Mouse (Mus musculus) urinary bladder, postnatal 10 days (tissue): ENCODE data around the gene Chpf2.
A peak's percentile ranks its signal among the peaks of the same experiment; 100 is the strongest.
"Not testable (repeated sequence)": the region's sequence is repeated elsewhere in the genome, so short reads cannot be mapped to it uniquely, and the experiment has no call there.

ENCODE experiments used
- DNase-seq: peaks from one replicate; pipeline ENCODE4 v3.0.0; 2022; ENCODE audit warnings: low spot score

The Chpf2 gene

DNA sequence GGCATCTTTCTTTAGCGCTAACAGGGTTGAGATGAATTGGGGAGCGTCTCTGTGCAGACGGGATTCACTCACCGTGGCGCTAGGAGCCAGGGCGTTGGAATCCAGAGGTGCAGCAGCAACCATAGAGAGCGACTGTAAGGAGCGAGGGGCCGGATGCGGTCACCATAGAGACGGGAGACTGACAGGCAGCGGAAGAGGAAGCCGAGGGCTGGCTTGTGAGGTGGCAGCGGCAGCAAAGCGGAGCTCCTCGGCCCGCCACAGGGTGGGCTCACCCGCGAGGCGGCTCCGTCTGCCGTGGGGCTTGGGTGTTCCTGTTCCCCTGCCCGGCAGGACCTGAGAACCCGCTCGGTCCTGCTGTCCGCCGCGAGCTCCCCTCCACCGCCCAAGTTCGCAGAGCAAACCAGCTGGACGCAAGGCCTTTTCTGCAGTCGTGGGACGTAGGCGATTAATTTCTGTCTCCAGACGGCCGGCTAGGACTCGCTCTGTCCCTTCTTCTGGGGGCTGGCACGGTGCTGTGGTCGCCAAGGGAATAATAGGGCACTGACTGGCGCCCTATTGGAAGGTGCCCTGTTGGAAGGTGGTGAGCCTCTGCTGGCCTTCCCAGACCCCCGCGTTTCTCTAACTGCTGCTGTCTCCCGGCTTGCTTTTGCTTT is at the start of gene Chpf2:
Gene Chpf2 (plus strand): TSS at position 195 of the 653 bp plus-strand sequence.
- DNase-seq: no peak

GRCm38 (mm10) chr5:24537618-24538017 is 48.9 kb upstream of the Chpf2 start:
- no peak for DNase-seq

DNA sequence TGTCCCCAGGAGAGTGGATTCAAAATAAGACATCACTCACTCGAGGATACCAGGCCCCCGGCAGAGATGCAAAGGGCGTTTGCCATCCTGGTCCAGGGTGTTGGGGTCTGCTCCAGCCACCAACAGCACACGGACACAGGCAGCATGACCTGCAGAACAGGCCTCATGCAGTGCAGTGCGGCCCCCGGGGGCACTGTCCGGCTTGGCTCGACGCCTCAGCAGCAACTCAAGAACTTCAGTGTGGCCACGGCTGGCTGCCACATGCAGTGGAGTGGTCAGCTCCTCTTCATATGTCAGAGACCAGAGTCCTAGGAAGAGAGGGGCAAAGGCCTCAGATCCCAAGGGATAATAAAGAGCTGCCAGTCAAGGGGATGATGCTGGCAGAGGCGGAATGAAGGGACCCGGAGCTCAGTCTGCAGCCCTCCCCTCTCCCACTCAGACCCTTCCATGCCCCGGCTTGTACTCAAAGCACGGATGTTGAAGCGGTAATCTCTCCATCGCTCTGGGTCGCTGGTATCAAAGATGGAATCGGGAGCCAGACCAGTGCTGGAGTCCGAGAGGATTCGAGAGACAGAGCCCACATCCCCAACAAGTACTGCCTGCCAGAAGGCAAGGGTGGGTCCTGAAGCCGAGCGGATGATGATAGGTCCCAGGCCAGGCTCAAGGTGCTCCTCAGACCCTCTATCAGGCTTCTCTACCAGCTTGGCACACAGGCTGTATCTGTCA is 46.8 kb upstream of the Chpf2 start:
- no peak for DNase-seq

DNA sequence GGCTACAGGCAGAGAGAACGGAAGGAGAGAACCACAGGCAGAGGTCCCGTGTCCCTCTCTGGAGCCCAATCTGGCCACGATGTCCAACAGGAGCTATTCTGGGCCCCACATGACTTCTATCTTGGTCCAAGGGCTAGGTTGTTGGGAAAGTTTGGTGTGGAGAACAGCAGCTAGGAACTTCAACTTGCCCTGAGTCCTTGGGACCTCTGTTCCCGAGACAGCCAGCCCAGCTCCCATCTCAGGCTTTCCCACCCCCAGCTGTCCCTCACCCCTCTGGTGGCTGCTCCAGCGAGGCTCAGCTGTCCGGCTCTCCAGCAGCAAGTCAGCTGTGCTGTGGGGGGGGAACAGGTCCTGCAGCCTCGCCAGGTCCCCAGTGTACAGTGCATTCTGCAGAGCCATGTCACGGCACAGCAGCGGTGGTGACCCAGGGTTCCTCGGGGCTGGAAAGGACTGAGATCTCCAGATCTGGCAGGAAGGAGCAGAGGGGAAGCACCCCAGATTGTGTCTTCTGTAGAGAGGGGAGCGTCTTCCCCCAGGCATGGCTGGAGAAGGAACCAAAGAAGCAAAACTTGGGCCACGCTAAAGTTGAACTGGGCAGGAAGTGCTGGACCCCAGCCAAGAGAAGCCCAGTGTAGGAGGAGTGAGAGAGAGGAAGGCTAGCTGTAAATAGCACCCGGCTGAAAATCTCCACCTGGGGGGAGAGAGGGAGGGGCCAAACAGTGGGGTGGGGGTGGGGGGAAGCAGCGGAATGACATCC is 46.0 kb upstream of the Chpf2 start, which contains the start of gene Asb10:
Gene Asb10 (minus strand): TSS at position 592 of the 757 bp plus-strand sequence.
- no peak for DNase-seq

DNA sequence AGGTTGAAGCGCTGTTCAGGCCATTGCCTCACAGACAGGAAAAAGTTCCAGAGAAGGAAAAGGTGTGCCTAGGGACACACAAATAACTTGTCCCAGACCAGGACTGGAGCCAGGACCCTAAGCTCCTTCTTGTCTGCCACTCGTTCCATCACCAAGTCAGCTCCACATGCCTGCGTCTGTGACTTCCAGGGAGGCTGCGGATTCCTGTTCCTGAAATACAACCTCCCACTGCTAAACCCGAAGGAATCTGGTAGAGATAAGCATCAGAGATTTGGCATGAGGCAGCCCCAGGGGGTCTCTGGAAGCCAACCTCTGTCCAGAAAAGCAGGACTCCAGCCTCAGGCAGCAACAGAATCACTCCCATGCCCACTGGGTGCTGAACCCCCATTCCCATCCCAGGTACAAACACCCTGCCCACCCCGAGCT is 45.4 kb upstream of the Chpf2 start:
- DNase-seq: no peak

- DNase-seq: no peak
These were observed 43.9 kb upstream of the Chpf2 start for GRCm38 (mm10) chr5:24542643-24543042.

- no peak for DNase-seq
These were observed 35.8 kb upstream of the Chpf2 start for GRCm38 (mm10) chr5:24550598-24551316.

GRCm38 (mm10) chr5:24551317-24551688 is 35.2 kb upstream of the Chpf2 start:
- DNase-seq: no peak

DNA sequence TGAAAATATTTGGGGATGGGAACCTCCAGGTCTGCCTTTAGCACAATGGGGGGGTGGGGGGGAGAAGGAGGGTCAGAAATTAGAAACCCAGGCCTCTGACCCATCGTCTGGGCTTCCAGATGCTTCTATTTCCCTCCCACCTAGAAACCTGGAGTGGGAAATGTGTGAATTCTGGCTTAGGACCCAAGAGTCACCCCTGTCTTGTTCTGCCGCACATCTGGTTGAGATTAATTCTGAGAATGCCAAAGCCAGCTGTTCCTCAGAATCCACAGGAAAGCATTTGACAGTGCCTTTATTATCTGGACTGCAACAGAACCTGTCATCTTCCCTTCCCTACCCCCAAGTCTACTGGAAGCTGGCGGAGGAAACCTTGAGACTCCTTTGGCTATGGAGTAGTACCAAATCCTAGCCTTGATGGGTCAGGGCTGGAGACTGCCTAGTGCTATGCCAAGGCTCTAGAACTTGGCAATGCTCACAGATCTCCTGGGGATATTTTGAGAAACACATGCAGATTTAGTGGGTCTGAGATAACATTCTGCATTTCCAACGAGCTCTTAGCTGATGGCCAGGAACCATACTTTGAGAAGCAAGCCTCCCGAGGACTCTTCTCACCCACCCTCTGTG is 32.8 kb upstream of the Chpf2 start:
- DNase-seq: no peak

DNA sequence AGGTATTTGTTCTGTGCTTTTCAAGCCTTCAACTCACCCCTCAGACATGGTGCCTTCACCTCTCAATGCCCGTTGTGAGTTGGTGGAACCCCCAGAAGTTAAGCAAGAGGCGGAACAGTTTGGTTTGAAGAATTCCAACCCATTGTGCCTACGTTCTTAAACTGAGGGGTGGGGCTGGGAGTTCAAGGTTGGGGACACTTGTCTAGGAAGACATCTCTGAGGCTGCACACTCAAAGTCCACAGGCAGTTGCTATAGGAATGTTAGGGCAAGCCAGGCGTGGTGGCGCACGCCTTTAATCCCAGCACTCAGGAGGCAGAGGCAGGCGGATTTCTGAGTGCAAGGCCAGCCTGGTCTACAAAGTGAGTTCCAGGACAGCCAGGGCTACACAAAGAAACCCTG is 31.2 kb upstream of the Chpf2 start:
- DNase-seq: not testable (repeated sequence)

DNA sequence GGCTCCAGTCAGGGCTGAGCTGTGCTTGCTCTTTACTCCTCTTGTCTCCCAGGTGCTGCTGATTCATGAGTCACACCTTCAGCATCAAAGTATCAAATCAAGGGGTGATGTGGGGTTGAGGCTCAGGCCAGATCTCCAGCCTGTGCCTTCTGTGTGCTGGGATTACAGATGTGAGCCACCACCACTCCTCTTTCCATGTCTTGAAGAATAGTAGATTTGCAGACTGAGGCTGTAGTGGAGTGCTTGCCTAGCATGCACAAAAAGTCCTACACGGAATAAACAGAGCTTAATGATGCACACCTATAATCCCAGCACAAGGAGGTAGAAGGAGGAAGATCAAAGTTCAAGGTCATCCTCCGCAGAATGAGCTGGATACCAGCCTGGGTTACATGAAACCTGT is 29.8 kb upstream of the Chpf2 start, which contains the start of gene 4931409K22Rik:
Gene 4931409K22Rik (minus strand): TSS at position 101 of the 400 bp plus-strand sequence.
- DNase-seq: no peak

DNA sequence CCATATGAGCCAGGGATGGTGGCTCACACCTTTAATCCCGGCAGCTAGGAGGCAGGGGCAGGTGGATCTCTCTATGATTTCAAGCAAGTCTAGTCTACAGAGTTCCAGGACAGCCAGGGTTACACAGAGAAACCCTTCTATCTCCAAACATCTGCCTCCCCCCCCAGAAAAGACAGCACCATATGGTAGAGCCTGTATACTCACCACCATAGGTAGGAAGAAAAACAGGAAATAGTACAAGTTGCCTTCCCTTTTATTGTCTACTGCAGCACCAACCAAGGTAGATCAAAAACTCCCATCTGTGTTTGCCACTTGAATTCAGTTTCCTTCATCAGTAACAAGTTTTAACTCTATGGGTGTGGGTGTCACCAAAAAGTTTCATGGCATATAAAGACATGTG is 10.6 kb upstream of the Chpf2 start:
- no peak for DNase-seq

DNA sequence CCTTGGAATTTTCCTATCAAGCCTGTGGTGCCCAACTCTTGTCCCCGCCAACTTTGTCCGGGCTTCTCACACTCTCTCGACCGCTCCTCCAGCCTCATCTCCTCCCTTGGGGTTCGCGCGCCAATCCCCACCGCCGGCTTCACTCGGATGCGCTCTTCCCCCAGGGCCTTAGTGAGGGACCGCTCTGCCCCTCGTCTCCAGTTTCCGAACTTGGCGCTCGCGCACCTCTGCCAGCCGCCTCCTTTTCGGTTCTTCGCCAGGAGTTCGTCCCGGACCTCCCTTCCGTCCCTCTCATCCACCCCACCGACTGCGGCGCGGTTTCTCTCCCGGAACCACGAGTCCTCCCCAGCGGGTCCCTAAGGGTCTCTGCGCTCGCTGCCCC is 9.7 kb upstream of the Chpf2 start:
- DNase-seq: no peak

DNA sequence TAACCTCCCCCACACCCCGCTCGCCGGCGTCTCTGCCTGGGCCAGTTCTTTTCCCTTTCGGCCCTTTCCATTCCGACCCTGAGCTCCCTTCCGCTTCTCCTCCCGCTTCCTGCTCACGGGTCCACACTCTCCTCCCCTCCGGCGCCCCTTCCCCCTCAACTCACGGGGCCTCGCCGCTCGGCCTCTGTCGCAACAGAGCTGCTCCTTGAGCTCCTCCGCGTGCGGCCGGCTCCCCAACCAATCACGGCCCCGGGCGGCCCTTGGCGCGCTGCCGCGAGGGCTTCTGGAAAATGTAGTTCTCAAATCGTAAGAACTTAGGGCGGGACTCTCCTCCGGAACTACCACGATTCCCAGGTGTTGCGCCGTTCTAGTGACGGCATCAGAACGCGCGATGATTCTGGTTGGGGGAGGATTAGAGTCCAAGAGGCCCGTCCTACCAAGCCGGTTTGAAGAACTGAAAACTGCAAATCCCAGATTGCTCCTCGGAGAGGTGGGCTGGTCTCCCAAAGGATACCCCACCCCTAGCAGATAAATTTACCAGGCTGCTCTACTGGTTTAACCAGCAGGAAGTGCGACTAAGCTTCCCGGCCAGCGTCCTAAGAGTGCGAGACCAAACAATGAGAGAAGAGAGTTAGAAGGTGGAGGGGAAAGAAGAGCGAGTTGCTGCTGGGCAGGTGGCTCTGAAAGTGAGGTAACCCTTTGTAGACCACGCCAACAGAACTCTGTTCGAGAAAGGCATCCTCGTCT is 9.2 kb upstream of the Chpf2 start, which contains the start of gene Abcf2:
Gene Abcf2 (minus strand): TSS at position 285 of the 747 bp plus-strand sequence.
- DNase-seq: peak; percentile 100

- DNase-seq: no peak
These were observed 8.2 kb upstream of the Chpf2 start for GRCm38 (mm10) chr5:24578109-24578963.

- no peak for DNase-seq
These were observed 435 bp upstream of the Chpf2 start for GRCm38 (mm10) chr5:24586106-24586505.

- DNase-seq: no peak
These were observed 648 bp downstream of the Chpf2 start for GRCm38 (mm10) chr5:24587200-24587577.

GRCm38 (mm10) chr5:24589511-24590500 is 3.3 kb downstream of the Chpf2 start:
- DNase-seq: no peak

DNA sequence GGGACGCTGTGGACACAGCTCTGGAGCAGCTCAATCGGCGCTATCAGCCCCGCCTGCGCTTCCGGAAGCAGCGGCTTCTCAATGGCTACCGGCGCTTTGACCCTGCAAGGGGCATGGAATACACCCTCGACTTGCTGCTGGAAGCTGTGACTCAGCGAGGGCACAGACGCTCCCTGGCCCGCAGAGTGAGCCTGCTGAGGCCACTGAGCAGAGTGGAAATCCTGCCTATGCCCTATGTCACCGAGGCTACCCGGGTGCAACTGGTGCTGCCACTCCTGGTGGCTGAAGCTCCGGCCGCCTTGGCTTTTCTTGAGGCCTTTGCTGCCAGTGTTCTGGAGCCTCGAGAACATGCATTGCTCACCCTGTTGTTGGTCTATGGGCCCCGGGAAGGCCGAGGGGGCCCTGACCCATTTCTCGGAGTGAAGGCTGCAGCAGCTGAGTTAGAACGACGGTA is 4.8 kb downstream of the Chpf2 start:
- no peak for DNase-seq
